Mouse (Mus musculus) brain, embryonic 14.5 days (tissue): ENCODE data around the gene Entpd8.

Experiments
- CTCF ChIP-seq: fragments of 200-500 bp; IDR thresholded peaks from 2 replicates; pipeline ENCODE4 v1.5.1; 2012; ENCODE audit warnings: inconsistent platforms, mild to moderate bottlenecking, moderate library complexity, borderline replicate concordance; ENCODE audit not compliant: insufficient read depth, insufficient read length; ENCODE audit errors: extremely low read depth
- POLR2A ChIP-seq: fragments of 200-500 bp; IDR thresholded peaks from 2 replicates; pipeline ENCODE4 v1.6.1; 2012; ENCODE audit warnings: mild to moderate bottlenecking, inconsistent platforms, borderline replicate concordance; ENCODE audit not compliant: poor library complexity, insufficient read depth, insufficient read length, severe bottlenecking; ENCODE audit errors: extremely low read depth

DNA sequence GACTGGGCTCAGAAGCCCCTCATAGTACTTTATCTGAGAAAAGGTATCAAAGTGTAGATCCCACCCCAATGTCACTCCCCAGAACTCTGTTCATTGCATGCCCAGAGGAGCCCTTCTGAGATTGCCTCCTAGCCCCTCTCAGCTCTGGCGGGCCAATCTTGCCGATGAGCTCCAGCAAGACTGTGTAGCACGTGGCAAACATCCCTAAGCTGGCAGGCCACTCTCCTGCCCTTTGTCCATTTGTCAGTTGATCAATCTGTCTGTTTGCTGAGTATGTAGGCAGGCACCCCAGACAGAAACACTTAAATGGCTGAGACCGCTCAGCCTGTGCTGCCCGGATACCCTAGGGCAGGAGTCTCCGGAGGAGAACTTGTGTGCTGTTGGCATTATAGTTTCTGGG, 45.0 kb downstream of the Entpd8 start:
- TF ChIP-seq POLR2A (no peak), CTCF (no peak)
